Mouse (Mus musculus) embryonic facial prominence, embryonic 11.5 days (tissue): Measurements from ENCODE around the gene Pus1. TPM values are rescaled to one million over a fixed set of nuclear protein-coding genes. Genes with fewer than 3 reads are reported as not detected.

Source experiments
- ATAC-seq: fragments of 200-750 bp; cut with Nextera tagmentation; replicated peaks from 2 replicates; pipeline ENCODE4 v1.8.0; 2017; ENCODE audit warnings: low read depth; ENCODE audit not compliant: insufficient number of reproducible peaks, low FRiP score, low TSS enrichment
- DNase-seq: peaks from one replicate; pipeline ENCODE4 v3.0.0-alpha.2; 2015; ENCODE audit warnings: low spot score
- H3K27ac ChIP-seq: fragments of 300-500 bp; sonication (generic); replicated peaks from 2 replicates; pipeline ENCODE4 v1.5.1; 2014; ENCODE audit warnings: mild to moderate bottlenecking, low read depth, low read length, control low read depth
- H3K27me3 ChIP-seq: fragments of 300-500 bp; sonication (generic); 2 replicates; pipeline ENCODE4 v1.6.1; 2014; ENCODE audit warnings: mild to moderate bottlenecking, low read length, moderate library complexity, mixed read lengths; ENCODE audit not compliant: control insufficient read depth, insufficient read depth
- H3K36me3 ChIP-seq: fragments of 300-500 bp; sonication (generic); replicated peaks from 2 replicates; pipeline ENCODE4 v1.6.1; 2014; ENCODE audit warnings: low read depth, mild to moderate bottlenecking, low read length, moderate library complexity, mixed read lengths; ENCODE audit not compliant: control insufficient read depth, insufficient read depth
- H3K4me1 ChIP-seq: fragments of 300-500 bp; sonication (generic); 2 replicates; pipeline ENCODE4 v1.6.1; 2014; ENCODE audit warnings: low read length, mixed read lengths; ENCODE audit not compliant: control insufficient read depth, insufficient read depth
- H3K4me2 ChIP-seq: fragments of 300-500 bp; sonication (generic); 2 replicates; pipeline ENCODE4 v1.6.1; 2014; ENCODE audit warnings: low read depth, mild to moderate bottlenecking, control low read depth, low read length, moderate library complexity
- H3K4me3 ChIP-seq: fragments of 300-500 bp; sonication (generic); 2 replicates; pipeline ENCODE4 v1.5.1; 2014; ENCODE audit warnings: low read depth, low read length, control low read depth
- H3K9ac ChIP-seq: fragments of 300-500 bp; sonication (generic); replicated peaks from 2 replicates; pipeline ENCODE4 v1.6.1; 2014; ENCODE audit warnings: mild to moderate bottlenecking, control low read depth, low read length
- H3K9me3 ChIP-seq: fragments of 300-500 bp; sonication (generic); replicated peaks from 2 replicates; pipeline ENCODE4 v1.6.1; 2016; ENCODE audit warnings: mild to moderate bottlenecking, low read length, inconsistent platforms, mixed read lengths; ENCODE audit not compliant: control insufficient read depth
- WGBS: fragments of 180-500 bp; shearing (Covaris S2); extraction: QIAGEN DNeasy Blood & Tissue Kit; methylation state at CpG from one replicate; pipeline ENCODE4 v1.1.7; 2014; 5-methylcytosine and 5-hydroxymethylcytosine counted together
- polyA plus RNA-seq: library from polyadenylated mRNA; unstranded; fragments of >200 nt; fragmentation: Nextera tagmentation; extraction: Ambion mirVana; gene quantifications from 2 replicates; pipeline ENCODE4 v1.2.1, GENCODE M21; 2014

The Pus1 gene
- polyA plus RNA-seq, 1 experiment from 2014 or later = 18.0 TPM

- no peak overlapping the region for H3K4me2 ChIP-seq
- H3K27ac ChIP-seq = no peak overlapping the region
- H3K36me3 ChIP-seq = peaks cover 2% of the 10 kb centered on the region; the same call in 1 of the 2 replicates
- no peaks in the 10 kb centered on the region for H3K27me3 ChIP-seq
- WGBS = 91% methylated on average over 1 of the region's 1 CpGs
- H3K4me3 ChIP-seq = no peak overlapping the region
- H3K9me3 ChIP-seq = no peaks in the 10 kb centered on the region
- H3K9ac ChIP-seq = no peak overlapping the region
- no peaks in the 10 kb centered on the region for H3K4me1 ChIP-seq
- no peak for ATAC-seq
- no peak for DNase-seq
Observed at GRCm38 (mm10) chr5:110745021-110745420, 35.4 kb downstream of the Pus1 start.

GRCm38 (mm10) chr5:110739496-110740275, 40.8 kb downstream of the Pus1 start:
- ATAC-seq (no peak), DNase-seq (no peak)
- 95% methylated on average over 7 of the region's 7 CpGs for WGBS
- no peak overlapping the region for H3K4me3 ChIP-seq
- no peaks in the 10 kb centered on the region for H3K9me3 ChIP-seq
- no peaks in the 10 kb centered on the region for H3K27me3 ChIP-seq
- no peak overlapping the region for H3K4me2 ChIP-seq
- H3K4me1 ChIP-seq = no peaks in the 10 kb centered on the region
- H3K27ac ChIP-seq = no peak overlapping the region
- peaks cover 7% of the 10 kb centered on the region; the same call in 1 of the 2 replicates for H3K36me3 ChIP-seq
- no peak overlapping the region for H3K9ac ChIP-seq

- Histone ChIP-seq H3K27ac (no peak overlapping the region), H3K9me3 (no peaks in the 10 kb centered on the region), H3K36me3 (peaks cover 7% of the 10 kb centered on the region), H3K4me2 (no peak overlapping the region), H3K9ac (no peak overlapping the region), H3K4me3 (no peak overlapping the region), H3K27me3 (no peaks in the 10 kb centered on the region), H3K4me1 (no peaks in the 10 kb centered on the region)
- no peak for ATAC-seq
- no peak for DNase-seq
- 79% methylated on average over 1 of the region's 1 CpGs for WGBS
Observed at GRCm38 (mm10) chr5:110735606-110736005, 44.9 kb downstream of the Pus1 start.

- DNase-seq (no peak), ATAC-seq (no peak)
- 92% methylated on average over 4 of the region's 4 CpGs for WGBS
- Histone ChIP-seq H3K27ac (no peak overlapping the region), H3K9ac (no peak overlapping the region), H3K4me1 (no peaks in the 10 kb centered on the region), H3K4me2 (no peak overlapping the region), H3K4me3 (no peak overlapping the region), H3K9me3 (no peaks in the 10 kb centered on the region), H3K27me3 (no peaks in the 10 kb centered on the region), H3K36me3 (peaks cover 4% of the 10 kb centered on the region)
Observed at GRCm38 (mm10) chr5:110733231-110733823, 47.1 kb downstream of the Pus1 start.

- Histone ChIP-seq H3K4me2 (no peak overlapping the region), H3K4me1 (no peaks in the 10 kb centered on the region), H3K36me3 (peaks cover 4% of the 10 kb centered on the region), H3K9me3 (no peaks in the 10 kb centered on the region), H3K9ac (no peak overlapping the region), H3K4me3 (no peak overlapping the region), H3K27ac (no peak overlapping the region), H3K27me3 (no peaks in the 10 kb centered on the region)
- 91% methylated on average over 2 of the region's 2 CpGs for WGBS
- DNase-seq (no peak), ATAC-seq (no peak)
Observed at GRCm38 (mm10) chr5:110731227-110731626, 49.2 kb downstream of the Pus1 start.

GRCm38 (mm10) chr5:110727850-110728249, 52.6 kb downstream of the Pus1 start:
- Histone ChIP-seq H3K4me2 (no peak overlapping the region), H3K36me3 (peaks cover 3% of the 10 kb centered on the region), H3K4me3 (no peak overlapping the region), H3K9ac (no peak overlapping the region), H3K4me1 (no peaks in the 10 kb centered on the region), H3K9me3 (no peaks in the 10 kb centered on the region), H3K27ac (no peak overlapping the region), H3K27me3 (no peaks in the 10 kb centered on the region)
- DNase-seq (no peak), ATAC-seq (no peak)
- 85% methylated on average over 1 of the region's 1 CpGs for WGBS

Other genes starting within 250 kb of the Pus1 start
- gene Galnt9, start 236.3 kb downstream of the Pus1 start, polyA plus RNA-seq = 0.50 and 2.0 TPM in 2 replicates
- gene Noc4l, start 127.2 kb downstream of the Pus1 start, polyA plus RNA-seq = 57.4 and 60.4 TPM in 2 replicates
- 39.7 and 42.7 TPM in 2 replicates for gene Ddx51, start 127.2 kb downstream of the Pus1 start, polyA plus RNA-seq
- 31.5 and 36.1 TPM in 2 replicates for gene Ep400, start 9.9 kb downstream of the Pus1 start, polyA plus RNA-seq
- 27.4 and 29.2 TPM in 2 replicates for gene Ulk1, start 29.4 kb upstream of the Pus1 start, polyA plus RNA-seq
- 27.1 and 28.7 TPM in 2 replicates for gene Hscb, start 59.1 kb upstream of the Pus1 start, polyA plus RNA-seq
- 24.7 and 25.5 TPM in 2 replicates for gene Chek2, start 59.3 kb upstream of the Pus1 start, polyA plus RNA-seq
- gene Ttc28, start 99.1 kb upstream of the Pus1 start, polyA plus RNA-seq = 11.7 and 12.0 TPM in 2 replicates